Mouse (Mus musculus) neural tube, embryonic 11.5 days (tissue): ENCODE measurements at regions not wholly inside any gene's neighbourhood (a gene's known extent, or its start where the extent isn't known, plus 50 kb on each side); places are given as distances from the start of the nearest gene placed in this dataset.

ENCODE experiments used
- ATAC-seq: fragments of 200-750 bp; cut with Nextera tagmentation; 2 replicates; pipeline ENCODE4 v1.8.0; 2017; ENCODE audit warnings: moderate number of reproducible peaks, mild to moderate bottlenecking, moderate TSS enrichment, moderate library complexity; ENCODE audit not compliant: insufficient read depth, low FRiP score, low TSS enrichment
- DNase-seq: peaks from one replicate; pipeline ENCODE4 v3.0.0-alpha.2; 2015; ENCODE audit warnings: low spot score
- H3K27ac ChIP-seq: fragments of 300-500 bp; sonication (generic); 2 replicates; pipeline ENCODE4 v1.5.1; 2014; ENCODE audit warnings: low read depth, mild to moderate bottlenecking, low read length
- H3K27me3 ChIP-seq: fragments of 300-500 bp; sonication (generic); 2 replicates; pipeline ENCODE4 v1.6.1; 2014; ENCODE audit warnings: mild to moderate bottlenecking, low read length, mixed read lengths; ENCODE audit not compliant: control insufficient read depth, insufficient read depth
- H3K36me3 ChIP-seq: fragments of 300-500 bp; sonication (generic); 2 replicates; pipeline ENCODE4 v1.6.1; 2014; ENCODE audit warnings: mild to moderate bottlenecking, low read length, moderate library complexity, mixed read lengths; ENCODE audit not compliant: control insufficient read depth, insufficient read depth
- H3K4me1 ChIP-seq: fragments of 300-500 bp; sonication (generic); 2 replicates; pipeline ENCODE4 v1.6.1; 2014; ENCODE audit warnings: low read length, mixed read lengths; ENCODE audit not compliant: control insufficient read depth, insufficient read depth
- H3K4me2 ChIP-seq: fragments of 300-500 bp; sonication (generic); 2 replicates; pipeline ENCODE4 v1.6.1; 2014; ENCODE audit warnings: low read depth, mild to moderate bottlenecking, moderate library complexity
- H3K4me3 ChIP-seq: fragments of 300-500 bp; sonication (generic); 2 replicates; pipeline ENCODE4 v1.5.1; 2014; ENCODE audit warnings: low read depth, low read length
- H3K9ac ChIP-seq: fragments of 300-500 bp; sonication (generic); 2 replicates; pipeline ENCODE4 v1.6.1; 2014; ENCODE audit warnings: mild to moderate bottlenecking, low read length
- H3K9me3 ChIP-seq: fragments of 300-500 bp; sonication (generic); 2 replicates; pipeline ENCODE4 v1.6.1; 2016; ENCODE audit warnings: low read length; ENCODE audit not compliant: control insufficient read depth
- WGBS: fragments of 180-500 bp; shearing (Covaris S2); extraction: QIAGEN DNeasy Blood & Tissue Kit; methylation state at CpG from one replicate; pipeline ENCODE4 v1.1.7; 2014; 5-methylcytosine and 5-hydroxymethylcytosine counted together

DNA sequence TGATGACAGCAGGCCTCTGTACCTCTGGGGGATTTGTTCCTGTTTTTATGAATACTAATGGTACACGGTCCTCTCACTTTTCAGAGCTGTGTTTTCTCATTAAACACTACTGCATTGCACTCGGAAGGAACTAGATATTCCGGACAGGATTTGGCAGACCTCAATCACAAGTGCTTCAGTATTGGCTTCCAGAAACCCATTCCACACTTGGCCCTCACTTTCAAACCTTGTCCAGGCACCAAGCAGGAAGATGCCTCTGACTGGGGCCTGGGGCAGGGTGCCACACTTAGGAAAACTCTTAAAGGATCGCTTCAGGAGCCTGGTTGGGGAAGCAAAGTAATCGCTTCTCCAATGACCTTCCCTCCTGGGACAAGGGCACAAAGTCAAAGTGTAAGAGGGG, 50.7 kb upstream of the Mrps6 start:
- 89% methylated on average over 5 of the region's 5 CpGs for WGBS
- ATAC-seq: no peak
- Histone ChIP-seq H3K36me3 (no peaks in the 10 kb centered on the region), H3K27me3 (no peaks in the 10 kb centered on the region), H3K4me3 (no peak overlapping the region), H3K4me1 (no peaks in the 10 kb centered on the region), H3K9me3 (no peaks in the 10 kb centered on the region), H3K9ac (no peak overlapping the region), H3K27ac (no peak overlapping the region), H3K4me2 (no peak overlapping the region)
- DNase-seq: no peak
